11 mouse cellular contexts compared by ENCODE assay signal in genomic region chr17:79786691-79787090, GRCm38 (mm10).
A peak's percentile ranks its signal among the peaks of the same experiment; 100 is the strongest.
DNase-seq lines count a peak whose midpoint lies in the region; ATAC-seq and TF ChIP-seq lines count a peak whose summit lies in the region.
"Had no signal": no experiment of that assay in that cellular context is flagged by ENCODE, and none has a peak within 500 bp of the region (broad histone marks: within the 10 kb centered on the region; RNA-seq: fewer than 3 reads in every experiment).

No protein-coding gene starts in this region.

- WGBS in liver, adult 2 months: 70% methylated on average over 5 of the region's 5 CpGs
- 69% methylated on average over 5 of the region's 5 CpGs for WGBS in liver, embryonic 11.5 days
- 24% methylated on average over 5 of the region's 5 CpGs for WGBS in macrophage (ENCODE audit: missing documents)
- WGBS in forebrain, embryonic 10.5 days: 90% methylated on average over 5 of the region's 5 CpGs

- H3K27ac ChIP-seq in liver, adult 2 months (replicated peaks; ENCODE audit: insufficient read depth, low read depth, low read length): no peak overlapping the region
- H3K27ac ChIP-seq in liver, embryonic 11.5 days (ENCODE audit: low read depth, low read length): no peak overlapping the region
- H3K27ac ChIP-seq in gastrocnemius, adult 2 months: peak overlapping the region; percentile 53; the same call in 1 of the 2 replicates
- 0 out of 2 replicates have a peak overlapping the region, but pooled peaks have one; percentile 2 for H3K27ac ChIP-seq in macrophage
- H3K27ac ChIP-seq in forebrain, embryonic 10.5 days: no peak overlapping the region
- H3K27ac ChIP-seq: limb, embryonic 13.5 days had no signal

- no peak overlapping the region for H3K4me3 ChIP-seq in liver, adult 2 months (ENCODE audit: insufficient read depth, low read depth, low read length)
- H3K4me3 ChIP-seq in liver, embryonic 11.5 days (ENCODE audit: low read depth, low read length): no peak overlapping the region
- no peak overlapping the region for H3K4me3 ChIP-seq in gastrocnemius, adult 2 months
- no peak overlapping the region for H3K4me3 ChIP-seq in macrophage (ENCODE audit: inconsistent target)
- no peak overlapping the region for H3K4me3 ChIP-seq in forebrain, embryonic 10.5 days
- H3K4me3 ChIP-seq: limb, embryonic 13.5 days had no signal

- H3K9ac ChIP-seq in liver, adult 2 months (ENCODE audit: low read depth, low read length): no peak overlapping the region
- no peak overlapping the region for H3K9ac ChIP-seq in liver, embryonic 11.5 days (ENCODE audit: low read depth, low read length)
- H3K9ac ChIP-seq: limb, embryonic 13.5 days had no signal

- ATAC-seq in liver, embryonic 11.5 days (replicated peaks; ENCODE audit: low FRiP score): no peak
- no peak for ATAC-seq in frontal cortex, adult (ENCODE audit: low TSS enrichment)
- ATAC-seq: forebrain, embryonic 16.5 days had no signal

- H3K4me1 ChIP-seq in liver, adult 2 months (ENCODE audit: control insufficient read depth, insufficient read depth, low read length): no peaks in the 10 kb centered on the region
- H3K4me1 ChIP-seq in liver, embryonic 11.5 days (replicated peaks; ENCODE audit: control insufficient read depth, insufficient read depth, low read length): no peaks in the 10 kb centered on the region
- H3K4me1 ChIP-seq in forebrain, embryonic 10.5 days: no peaks in the 10 kb centered on the region
- H3K4me1 ChIP-seq: limb, embryonic 13.5 days had no signal

- H3K4me2 ChIP-seq in liver, embryonic 11.5 days: no peak overlapping the region
- H3K4me2 ChIP-seq: limb, embryonic 13.5 days had no signal

- TF ChIP-seq POLR2A in liver, adult 2 months (IDR thresholded peaks at IDR 0.05; ENCODE audit: extremely low read depth, insufficient read depth, low read length): no peak

- no peaks in the 10 kb centered on the region for H3K79me2 ChIP-seq in liver, adult 2 months (ENCODE audit: control insufficient read depth, insufficient read depth, low read length)
- H3K79me2 ChIP-seq in macrophage (ENCODE audit: inconsistent target): no peaks in the 10 kb centered on the region

- no peaks in the 10 kb centered on the region for H3K9me3 ChIP-seq in liver, embryonic 11.5 days (ENCODE audit: control insufficient read depth, low read length)
- H3K9me3 ChIP-seq in forebrain, embryonic 10.5 days: no peaks in the 10 kb centered on the region
- H3K9me3 ChIP-seq: limb, embryonic 13.5 days had no signal

- no peak for TF ChIP-seq CTCF in liver, adult 2 months (IDR thresholded peaks at IDR 0.05; ENCODE audit: low read depth, low read length)
- no peak for TF ChIP-seq CTCF in gastrocnemius, adult 2 months (IDR thresholded peaks at IDR 0.05)

- intact Hi-C loops in gastrocnemius, adult 2 months (cut with DNase I): no loop called here

- peak; percentile 5 for DNase-seq in liver, adult 2 months (ENCODE audit: extremely low read depth, low read depth, low spot score)
- DNase-seq in liver, embryonic 11.5 days (ENCODE audit: low spot score): no peak
- peak; percentile 31 for DNase-seq in gastrocnemius, adult 2 months
- peak; percentile 42 for DNase-seq in heart, postnatal 4 days
- DNase-seq in c-Kit-positive CD71-positive TER-119-positive erythroid progenitor cells, embryonic 14.5 days (ENCODE audit: low spot score): no peak
- DNase-seq in forebrain, embryonic 10.5 days (ENCODE audit: extremely low spot score, low spot score): no peak
- DNase-seq: midbrain, embryonic 14.5 days had no signal

- no peaks in the 10 kb centered on the region for H3K27me3 ChIP-seq in liver, adult 2 months (ENCODE audit: control insufficient read depth, insufficient read depth, low read length)
- H3K27me3 ChIP-seq in liver, embryonic 11.5 days (replicated peaks; ENCODE audit: control insufficient read depth, insufficient read depth, low read length): no peaks in the 10 kb centered on the region
- H3K27me3 ChIP-seq in forebrain, embryonic 10.5 days (ENCODE audit: poor library complexity, severe bottlenecking): no peaks in the 10 kb centered on the region
- H3K27me3 ChIP-seq: limb, embryonic 13.5 days had no signal

- H3K36me3 ChIP-seq in liver, adult 2 months (ENCODE audit: control insufficient read depth, insufficient read depth, low read length): no peaks in the 10 kb centered on the region
- no peaks in the 10 kb centered on the region for H3K36me3 ChIP-seq in liver, embryonic 11.5 days (ENCODE audit: control insufficient read depth, insufficient read depth, low read length)
- no peaks in the 10 kb centered on the region for H3K36me3 ChIP-seq in macrophage (ENCODE audit: inconsistent target)
- H3K36me3 ChIP-seq in forebrain, embryonic 10.5 days (replicated peaks): no peaks in the 10 kb centered on the region
- H3K36me3 ChIP-seq: limb, embryonic 13.5 days had no signal

Comparison
In these comparisons a context has a peak if more than half of its experiments do, and no peak if none do; other contexts are left out.
1. DNase-seq: peak in liver, adult 2 months (single experiment), gastrocnemius, adult 2 months (single experiment) and heart, postnatal 4 days (single experiment); none in liver, embryonic 11.5 days (single experiment), c-Kit-positive CD71-positive TER-119-positive erythroid progenitor cells, embryonic 14.5 days (single experiment) and forebrain, embryonic 10.5 days (single experiment).
2. H3K27ac ChIP-seq: peak in gastrocnemius, adult 2 months (single experiment) and macrophage (single experiment); none in liver, adult 2 months (single experiment), liver, embryonic 11.5 days (single experiment) and forebrain, embryonic 10.5 days (single experiment).